7 mouse cellular contexts compared by ENCODE assay signal in genomic region chr17:34197904-34198520, GRCm38 (mm10). TPM values are rescaled to one million over a fixed set of nuclear protein-coding genes. Genes with fewer than 3 reads are reported as not detected.
DNase-seq lines count a peak whose midpoint lies in the region; ATAC-seq and TF ChIP-seq lines count a peak whose summit lies in the region.

No protein-coding gene starts in this region.

- peaks cover 14% of the 10 kb centered on the region; the same call in 1 of the 2 replicates for H3K9me3 ChIP-seq in E14TG2a.4 (ENCODE audit: low read length)
- no peaks in the 10 kb centered on the region for H3K9me3 ChIP-seq in lung, embryonic 15.5 days

- TF ChIP-seq CTCF in E14TG2a.4 (conservative IDR thresholded peaks at IDR 0.05; ENCODE audit: low read length): no peak
- no peak for TF ChIP-seq CTCF in small intestine, adult 2 months (IDR thresholded peaks at IDR 0.05; ENCODE audit: extremely low read depth, insufficient read length, insufficient replicate concordance, low read depth, low read length)

- no peak overlapping the region for H3K27ac ChIP-seq in lung, embryonic 15.5 days
- peak overlapping the region; percentile 73 for H3K27ac ChIP-seq in small intestine, adult 2 months (ENCODE audit: insufficient read depth, low read depth, low read length)

- peak; percentile 83 for TF ChIP-seq POLR2A in small intestine, adult 2 months (IDR thresholded peaks at IDR 0.05; ENCODE audit: low read depth, low read length)

- H3K4me1 ChIP-seq in E14TG2a.4 (replicated peaks; ENCODE audit: low read depth, low read length): peaks cover 33% of the 10 kb centered on the region
- H3K4me1 ChIP-seq in lung, embryonic 15.5 days: peaks cover 5% of the 10 kb centered on the region; the same call in 1 of the 2 replicates
- H3K4me1 ChIP-seq in small intestine, adult 2 months (ENCODE audit: control insufficient read depth, insufficient read depth, insufficient read length, low read length): peaks cover 5% of the 10 kb centered on the region; the same call in 1 of the 2 replicates

- peak; percentile 82 for DNase-seq in adrenal gland, postnatal 14 days
- peak; percentile 70 for DNase-seq in heart, adult 8-10 months (ENCODE audit: low spot score)
- DNase-seq in kidney, adult 18-20 months: peak; percentile 63
- DNase-seq in cerebellum, postnatal 4 days (ENCODE audit: low spot score in 2 of 2): no peak

- no peaks in the 10 kb centered on the region for H3K36me3 ChIP-seq in E14TG2a.4 (ENCODE audit: insufficient read depth, low read length)
- no peaks in the 10 kb centered on the region for H3K36me3 ChIP-seq in lung, embryonic 15.5 days
- H3K36me3 ChIP-seq in small intestine, adult 2 months (ENCODE audit: control insufficient read depth, insufficient read depth, low read length): peaks cover 47% of the 10 kb centered on the region

- H3K27me3 ChIP-seq in E14TG2a.4 (ENCODE audit: insufficient read depth, low read length): peaks cover 80% of the 10 kb centered on the region
- peaks cover 57% of the 10 kb centered on the region for H3K27me3 ChIP-seq in lung, embryonic 15.5 days
- no peaks in the 10 kb centered on the region for H3K27me3 ChIP-seq in small intestine, adult 2 months (ENCODE audit: control insufficient read depth, insufficient read depth, low read length)

- ATAC-seq in lung, embryonic 15.5 days (ENCODE audit: borderline replicate concordance, extremely low read depth, low FRiP score, low TSS enrichment): no peak

- H3K4me3 ChIP-seq in E14TG2a.4 (replicated peaks; ENCODE audit: low read length): peak overlapping the region; percentile 72
- peak overlapping the region; percentile 51 for H3K4me3 ChIP-seq in lung, embryonic 15.5 days
- H3K4me3 ChIP-seq in small intestine, adult 2 months (ENCODE audit: low read depth, low read length): peak overlapping the region; percentile 75

- H3K9ac ChIP-seq in lung, embryonic 15.5 days: peak overlapping the region; percentile 45

- 3% methylated on average over 32 of the region's 32 CpGs for WGBS in lung, embryonic 15.5 days
- under 1% methylated on average over 32 of the region's 32 CpGs for WGBS in small intestine, adult 2 months

- H3K4me2 ChIP-seq in lung, embryonic 15.5 days: peak overlapping the region; percentile 73

RNA-seq across cellular contexts. Expression of gene Psmb8, which starts 0.5 kb away (rescaled TPM):
- total RNA-seq in adrenal gland, postnatal 14 days (2021): 21.0 and 33.6 TPM in 2 replicates
- 10 to 100 TPM; 10.7 to 15.1 (median 12.8) TPM for total RNA-seq in heart, adult 8-10 months (2022)
- 17.1 and 29.7 TPM in 2 replicates for polyA plus RNA-seq in lung, embryonic 15.5 days (2015; fragmentation: Nextera tagmentation; extraction: Ambion mirVana)
- polyA plus RNA-seq in small intestine, adult 2 months (2012; rRNA removed): 135 and 293 TPM in 2 replicates

RNA-seq across cellular contexts. Expression of gene Tap2, which starts 5.3 kb away (rescaled TPM):
- total RNA-seq in adrenal gland, postnatal 14 days (2021): 33.2 and 34.9 TPM in 2 replicates
- 10 to 100 TPM; 21.4 to 25.3 (median 24.6) TPM for total RNA-seq in heart, adult 8-10 months (2022)
- polyA plus RNA-seq in lung, embryonic 15.5 days (2015; fragmentation: Nextera tagmentation; extraction: Ambion mirVana): 8.6 and 12.7 TPM in 2 replicates
- 30.4 and 66.1 TPM in 2 replicates for polyA plus RNA-seq in small intestine, adult 2 months (2012; rRNA removed)

RNA-seq across cellular contexts. Expression of gene Psmb9, which starts 10.4 kb away (rescaled TPM):
- total RNA-seq in adrenal gland, postnatal 14 days (2021): 6.9 and 12.2 TPM in 2 replicates
- 10 to 100 TPM in 2 of 4 experiments, 1 to 10 TPM in 2; 6.9 to 12.9 (median 8.7) TPM for total RNA-seq in heart, adult 8-10 months (2022)
- 6.5 and 10.8 TPM in 2 replicates for polyA plus RNA-seq in lung, embryonic 15.5 days (2015; fragmentation: Nextera tagmentation; extraction: Ambion mirVana)
- polyA plus RNA-seq in small intestine, adult 2 months (2012; rRNA removed): 112 and 204 TPM in 2 replicates

RNA-seq across cellular contexts. Expression of gene Tap1, which starts 10.7 kb away (rescaled TPM):
- total RNA-seq in adrenal gland, postnatal 14 days (2021): 11.1 and 20.4 TPM in 2 replicates
- total RNA-seq in heart, adult 8-10 months (2022): 1 to 10 TPM; 4.4 to 5.6 (median 4.7) TPM
- polyA plus RNA-seq in lung, embryonic 15.5 days (2015; fragmentation: Nextera tagmentation; extraction: Ambion mirVana): 6.7 and 7.6 TPM in 2 replicates
- polyA plus RNA-seq in small intestine, adult 2 months (2012; rRNA removed): 35.1 and 100 TPM in 2 replicates

RNA-seq across cellular contexts. Expression of gene H2-Ob, which starts 40.7 kb away (rescaled TPM):
- total RNA-seq in adrenal gland, postnatal 14 days (2021): 1.3 and 16.6 TPM in 2 replicates
- 1 to 10 TPM in 1 of 4 experiments, under 1 TPM in 3; 0.41 to 1.5 (median 0.51) TPM for total RNA-seq in heart, adult 8-10 months (2022)
- 0.09 and 0.14 TPM in 2 replicates for polyA plus RNA-seq in lung, embryonic 15.5 days (2015; fragmentation: Nextera tagmentation; extraction: Ambion mirVana)
- 5.3 and 13.7 TPM in 2 replicates for polyA plus RNA-seq in small intestine, adult 2 months (2012; rRNA removed)

Comparison
In these comparisons a context has a peak if more than half of its experiments do, and no peak if none do; other contexts are left out.
1. DNase-seq: peak in adrenal gland, postnatal 14 days (single experiment), heart, adult 8-10 months (single experiment) and kidney, adult 18-20 months (single experiment); none in cerebellum, postnatal 4 days (0 of 2).
2. Peak in every context shown above with its lines, with median percentiles within 50 percentile points of each other: H3K4me3 ChIP-seq.